Mouse (Mus musculus) heart, postnatal 0 days (tissue): ENCODE data around the gene Rad50.

Source experiments
- CTCF ChIP-seq: IDR thresholded peaks from 2 replicates; pipeline ENCODE4 v1.5.1; 2016; ENCODE audit warnings: antibody characterized with exemption, control low read depth, low read depth
- EP300 ChIP-seq: IDR thresholded peaks from 2 replicates; pipeline ENCODE4 v1.6.1; 2016; ENCODE audit warnings: antibody characterized with exemption, low read depth

- TF ChIP-seq EP300, result no peak
- no peak for TF ChIP-seq CTCF
These were observed 88.4 kb downstream of the Rad50 start, which contains the start of gene Il4 for GRCm38 (mm10) chr11:53618619-53619198.
